ENCODE assay signal across 19 mouse cellular contexts in genomic region chr13:105146827-105147226, GRCm38 (mm10).
DNase-seq lines count a peak whose midpoint lies in the region.
"Had no signal": no experiment of that assay in that cellular context is flagged by ENCODE, and none has a peak within 500 bp of the region (broad histone marks: within the 10 kb centered on the region; RNA-seq: fewer than 3 reads in every experiment).

No protein-coding gene starts in this region.

- peak; percentile 2 for DNase-seq in lung, postnatal 36 days
- no peak for DNase-seq in lung, postnatal 25 days (ENCODE audit: low spot score)
- peak; percentile 68 for DNase-seq in embryo, embryonic 11 days
- DNase-seq in fibroblast of lung, adult 2 months (ENCODE audit: low read depth): peak; percentile 51
- DNase-seq in skeletal muscle tissue, adult 2 months (ENCODE audit: low read depth, low spot score): peak; percentile 25
- DNase-seq in thymus, postnatal 14 days: no peak
- DNase-seq in left cerebral cortex, adult 18-20 months (ENCODE audit: low spot score in 2 of 2): no peak
- no peak for DNase-seq in Muller cell, postnatal 12 days (ENCODE audit: inconsistent ontology term)
- DNase-seq: adrenal gland, postnatal 10 days; cerebellum, adult 11 months; cerebellum, adult 9-11 months; forebrain, postnatal 0 days; gastrocnemius, postnatal 14 days; heart, postnatal 36 days; kidney, adult 11 months; kidney, postnatal 36 days; liver; midbrain, embryonic 14.5 days; thymus, adult 2 months had no signal

Comparison
In these comparisons a context has a peak if more than half of its experiments do, and no peak if none do; other contexts are left out.
1. DNase-seq: peak in lung, postnatal 36 days (single experiment), embryo, embryonic 11 days (single experiment), fibroblast of lung, adult 2 months (single experiment) and skeletal muscle tissue, adult 2 months (single experiment); none in lung, postnatal 25 days (single experiment), thymus, postnatal 14 days (single experiment), left cerebral cortex, adult 18-20 months (0 of 2) and Muller cell, postnatal 12 days (single experiment).